Mouse (Mus musculus): ENCODE measurements around the gene Usp15.

GRCm38 (mm10) chr10:123135818-123136217, 61.0 kb downstream of the Usp15 start:
- no peak for TF ChIP-seq CTCF (IDR thresholded peaks at IDR 0.05; ENCODE audit: low read depth, low read length)
- no peak for TF ChIP-seq POLR2A (IDR thresholded peaks at IDR 0.05; ENCODE audit: extremely low read depth, insufficient read depth, low read length)

Measured in liver, adult 2 months (tissue).